Mouse (Mus musculus): ENCODE results near the gene Kdm3a. TPM values are rescaled to one million over a fixed set of nuclear protein-coding genes. Genes with fewer than 3 reads are reported as not detected.

Gene Kdm3a
- total RNA-seq, 1 experiment = 124 TPM

DNA sequence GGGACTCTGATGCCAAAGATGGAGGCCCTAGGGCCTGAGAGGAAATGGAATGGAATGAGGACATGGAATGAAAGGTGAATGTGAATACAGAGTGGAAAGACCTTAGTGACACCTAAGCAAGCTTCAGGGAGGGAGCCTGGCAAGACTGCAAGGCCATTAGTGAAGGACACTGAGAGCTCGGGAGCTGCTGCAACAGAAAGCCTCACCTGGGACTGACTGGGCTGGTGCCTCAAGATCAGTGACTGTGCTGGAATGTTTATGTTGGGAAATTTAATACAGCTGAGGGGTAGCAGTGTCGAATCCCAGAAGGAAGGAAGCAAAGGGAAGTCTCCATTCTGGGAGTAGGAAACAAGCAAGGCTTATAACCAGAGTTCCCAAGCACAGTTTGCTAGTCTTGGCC, 63.8 kb downstream of the Kdm3a start:
- Histone ChIP-seq H3K9ac (ENCODE audit: insufficient read depth, low read depth, low read length, poor library complexity, severe bottlenecking) (no peak overlapping the region), H3K9me3 (ENCODE audit: control insufficient read depth, insufficient read depth, low read depth, low read length) (no peaks in the 10 kb centered on the region), H3K36me3 (ENCODE audit: control insufficient read depth, insufficient read depth, low read length, poor library complexity, severe bottlenecking) (no peaks in the 10 kb centered on the region), H3K27ac (ENCODE audit: insufficient read depth, low read depth, low read length, poor library complexity, severe bottlenecking) (no peak overlapping the region), H3K4me1 (ENCODE audit: control insufficient read depth in 2 of 2, insufficient read depth in 2 of 2, low read length in 2 of 2, poor library complexity in 1 of 2) (0 out of 4 replicates have a peak, but pooled peaks cover 0 to 2% of the 10 kb centered on the region in 2 experiments), H3K4me3 (ENCODE audit: insufficient read depth in 1 of 2, low read depth in 1 of 2, low read length in 2 of 2, poor library complexity in 1 of 2, severe bottlenecking in 1 of 2) (no peak overlapping the region)
- in situ Hi-C loops (cut with MboI; ENCODE audit: low sequenced_read_pairs in 2 of 2, unreplicated experiment in 2 of 2) = no loop called here
- TF ChIP-seq CHD2 (IDR thresholded peaks at IDR 0.05; ENCODE audit: low read depth, low read length) (no peak), HCFC1 (IDR thresholded peaks at IDR 0.05; ENCODE audit: borderline replicate concordance, insufficient read depth, low read length) (no peak)
- DNase-seq (ENCODE audit: low read depth, low spot score) = no peak

DNA sequence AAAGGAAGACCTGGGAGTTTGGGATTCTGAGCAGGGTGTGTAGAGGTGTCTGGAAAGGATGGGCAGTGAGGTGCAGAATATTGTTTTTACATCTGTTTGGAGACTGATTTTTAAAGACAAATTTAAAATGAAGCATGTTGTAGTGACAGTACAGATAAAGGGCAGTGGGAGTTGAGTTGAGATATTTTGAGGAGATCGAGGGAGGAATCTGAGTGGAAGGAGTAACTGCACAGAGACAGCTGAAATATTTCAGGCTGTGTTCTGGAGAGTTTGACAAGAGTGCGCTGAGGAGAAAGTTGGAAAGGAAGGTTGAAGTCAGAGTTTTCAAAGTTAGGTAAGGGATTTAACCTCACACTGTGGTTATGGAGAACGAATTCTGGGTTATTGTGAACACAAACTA, 64.2 kb downstream of the Kdm3a start:
- Histone ChIP-seq H3K27ac (ENCODE audit: insufficient read depth, low read depth, low read length, poor library complexity, severe bottlenecking) (no peak overlapping the region), H3K4me3 (ENCODE audit: insufficient read depth in 1 of 2, low read depth in 1 of 2, low read length in 2 of 2, poor library complexity in 1 of 2, severe bottlenecking in 1 of 2) (no peak overlapping the region), H3K9me3 (ENCODE audit: control insufficient read depth, insufficient read depth, low read depth, low read length) (no peaks in the 10 kb centered on the region), H3K9ac (ENCODE audit: insufficient read depth, low read depth, low read length, poor library complexity, severe bottlenecking) (no peak overlapping the region), H3K4me1 (ENCODE audit: control insufficient read depth in 2 of 2, insufficient read depth in 2 of 2, low read length in 2 of 2, poor library complexity in 1 of 2) (0 out of 4 replicates have a peak, but pooled peaks cover 0 to 2% of the 10 kb centered on the region in 2 experiments), H3K36me3 (ENCODE audit: control insufficient read depth, insufficient read depth, low read length, poor library complexity, severe bottlenecking) (no peaks in the 10 kb centered on the region)
- in situ Hi-C loops (cut with MboI; ENCODE audit: low sequenced_read_pairs in 2 of 2, unreplicated experiment in 2 of 2) = no loop called here
- TF ChIP-seq ZNF384 (IDR thresholded peaks at IDR 0.05; ENCODE audit: low read depth, low read length) = no peak
- TF ChIP-seq CHD2 (IDR thresholded peaks at IDR 0.05; ENCODE audit: low read depth, low read length) = no peak
- TF ChIP-seq HCFC1 (IDR thresholded peaks at IDR 0.05; ENCODE audit: borderline replicate concordance, insufficient read depth, low read length) = no peak
- no peak for TF ChIP-seq MAFK (IDR thresholded peaks at IDR 0.05; ENCODE audit: insufficient read depth, low read depth, low read length)
- no peak for TF ChIP-seq ZC3H11A (IDR thresholded peaks at IDR 0.05; ENCODE audit: borderline replicate concordance, low read depth, low read length)
- DNase-seq (ENCODE audit: low read depth, low spot score) = no peak

- Histone ChIP-seq H3K27ac (ENCODE audit: insufficient read depth, low read depth, low read length, poor library complexity, severe bottlenecking) (no peak overlapping the region), H3K36me3 (ENCODE audit: control insufficient read depth, insufficient read depth, low read length, poor library complexity, severe bottlenecking) (no peaks in the 10 kb centered on the region), H3K9me3 (ENCODE audit: control insufficient read depth, insufficient read depth, low read depth, low read length) (no peaks in the 10 kb centered on the region), H3K4me3 (ENCODE audit: insufficient read depth in 1 of 2, low read depth in 1 of 2, low read length in 2 of 2, poor library complexity in 1 of 2, severe bottlenecking in 1 of 2) (no peak overlapping the region), H3K4me1 (ENCODE audit: control insufficient read depth in 2 of 2, insufficient read depth in 2 of 2, low read length in 2 of 2, poor library complexity in 1 of 2) (no peaks in the 10 kb centered on the region), H3K9ac (ENCODE audit: insufficient read depth, low read depth, low read length, poor library complexity, severe bottlenecking) (no peak overlapping the region)
- no peak for DNase-seq (ENCODE audit: low read depth, low spot score)
- TF ChIP-seq MAFK (IDR thresholded peaks at IDR 0.05; ENCODE audit: insufficient read depth, low read depth, low read length) (no peak), ZNF384 (IDR thresholded peaks at IDR 0.05; ENCODE audit: low read depth, low read length) (no peak), CHD2 (IDR thresholded peaks at IDR 0.05; ENCODE audit: low read depth, low read length) (no peak), ZC3H11A (IDR thresholded peaks at IDR 0.05; ENCODE audit: borderline replicate concordance, low read depth, low read length) (no peak), HCFC1 (IDR thresholded peaks at IDR 0.05; ENCODE audit: borderline replicate concordance, insufficient read depth, low read length) (no peak)
- in situ Hi-C loops (cut with MboI; ENCODE audit: low sequenced_read_pairs in 2 of 2, unreplicated experiment in 2 of 2) = no loop called here
Observed at GRCm38 (mm10) chr6:71556826-71557225, 76.0 kb downstream of the Kdm3a start.

DNA sequence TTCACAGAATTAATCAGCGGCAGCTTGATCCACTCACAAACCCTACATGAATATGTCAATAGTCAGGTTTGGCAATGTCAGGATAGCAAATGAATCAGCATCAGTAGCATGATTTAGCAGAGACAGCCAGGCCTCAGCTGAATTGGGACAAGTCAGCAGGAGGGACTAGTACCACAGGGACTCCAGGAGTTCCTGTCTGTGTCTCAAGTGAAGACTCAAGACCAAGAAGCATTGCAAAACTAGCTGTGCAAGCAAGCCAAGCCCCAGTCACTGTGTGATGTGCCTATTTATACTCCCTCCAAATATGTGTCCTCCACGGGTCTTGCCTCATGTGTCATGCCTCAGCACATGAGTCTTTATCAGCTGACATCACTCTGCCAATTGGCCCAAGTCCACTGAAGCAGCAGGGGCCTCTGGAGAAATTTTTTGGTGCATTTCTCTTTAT, 77.3 kb downstream of the Kdm3a start:
- H3K36me3 ChIP-seq (ENCODE audit: control insufficient read depth, insufficient read depth, low read length, poor library complexity, severe bottlenecking) = no peaks in the 10 kb centered on the region
- no peak overlapping the region for H3K4me3 ChIP-seq (ENCODE audit: insufficient read depth in 1 of 2, low read depth in 1 of 2, low read length in 2 of 2, poor library complexity in 1 of 2, severe bottlenecking in 1 of 2)
- H3K9ac ChIP-seq (ENCODE audit: insufficient read depth, low read depth, low read length, poor library complexity, severe bottlenecking) = no peak overlapping the region
- TF ChIP-seq ZC3H11A (IDR thresholded peaks at IDR 0.05; ENCODE audit: borderline replicate concordance, low read depth, low read length) (no peak), CHD2 (IDR thresholded peaks at IDR 0.05; ENCODE audit: low read depth, low read length) (no peak), HCFC1 (IDR thresholded peaks at IDR 0.05; ENCODE audit: borderline replicate concordance, insufficient read depth, low read length) (no peak), ZNF384 (IDR thresholded peaks at IDR 0.05; ENCODE audit: low read depth, low read length) (no peak), MAFK (IDR thresholded peaks at IDR 0.05; ENCODE audit: insufficient read depth, low read depth, low read length) (no peak)
- H3K4me1 ChIP-seq (ENCODE audit: control insufficient read depth in 2 of 2, insufficient read depth in 2 of 2, low read length in 2 of 2, poor library complexity in 1 of 2) = no peaks in the 10 kb centered on the region
- no peaks in the 10 kb centered on the region for H3K9me3 ChIP-seq (ENCODE audit: control insufficient read depth, insufficient read depth, low read depth, low read length)
- no peak overlapping the region for H3K27ac ChIP-seq (ENCODE audit: insufficient read depth, low read depth, low read length, poor library complexity, severe bottlenecking)
- DNase-seq (ENCODE audit: low read depth, low spot score) = no peak
- in situ Hi-C loops (cut with MboI; ENCODE audit: low sequenced_read_pairs in 2 of 2, unreplicated experiment in 2 of 2) = no loop called here

All from ES-E14 (cell line).